ENCODE assay signal across 10 mouse cellular contexts in the genomic region with DNA sequence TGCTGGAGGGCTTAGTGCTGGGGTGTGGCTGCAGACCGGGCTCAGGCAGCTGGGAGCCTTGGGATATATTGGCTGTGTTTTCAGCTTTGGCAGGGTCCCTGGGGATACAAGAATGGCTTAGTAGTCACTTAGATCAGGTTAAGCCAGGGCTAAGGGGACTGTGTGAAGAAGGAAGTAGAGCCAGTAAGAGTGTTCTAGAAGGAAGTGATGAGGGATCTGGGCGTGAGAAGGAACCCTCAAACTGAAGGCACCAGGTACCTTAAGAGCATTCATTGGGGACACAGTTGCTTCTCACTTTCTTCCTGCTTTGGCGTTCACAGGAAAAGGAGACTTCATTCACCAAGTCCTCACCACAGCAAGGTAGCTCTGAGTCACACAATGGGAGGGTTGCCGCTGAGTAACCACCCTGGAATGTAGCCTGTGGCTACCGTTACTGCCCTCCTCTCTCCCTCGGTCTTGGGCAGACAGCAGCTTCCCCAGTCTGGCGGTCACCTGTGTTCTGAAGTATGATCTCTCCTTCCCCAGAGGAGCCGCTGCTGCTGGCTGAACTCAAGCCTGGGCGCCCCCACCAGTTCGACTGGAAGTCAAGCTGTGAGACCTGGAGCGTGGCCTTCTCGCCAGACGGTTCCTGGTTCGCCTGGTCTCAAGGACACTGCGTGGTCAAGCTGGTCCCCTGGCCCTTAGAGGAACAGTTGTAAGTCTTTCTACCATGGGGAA. TPM values are rescaled to one million over a fixed set of nuclear protein-coding genes. Genes with fewer than 3 reads are reported as not detected.
DNase-seq lines count a peak whose midpoint lies in the region; ATAC-seq lines count a peak whose summit lies in the region.
"Had no signal": no experiment of that assay in that cellular context is flagged by ENCODE, and none has a peak within 500 bp of the region (broad histone marks: within the 10 kb centered on the region; RNA-seq: fewer than 3 reads in every experiment).

No protein-coding gene starts in this region.

- 54% methylated on average over 15 of the region's 15 CpGs for WGBS in forebrain, embryonic 10.5 days
- WGBS in forebrain, embryonic 16.5 days: 61% methylated on average over 15 of the region's 15 CpGs
- 41% methylated on average over 15 of the region's 15 CpGs for WGBS in intestine, embryonic 16.5 days
- WGBS in hindbrain, embryonic 12.5 days: 56% methylated on average over 15 of the region's 15 CpGs

- H3K4me3 ChIP-seq in forebrain, embryonic 10.5 days: no peak overlapping the region
- no peak overlapping the region for H3K4me3 ChIP-seq in forebrain, embryonic 16.5 days (replicated peaks; ENCODE audit: low read length)
- peak overlapping the region; percentile 25 for H3K4me3 ChIP-seq in intestine, embryonic 16.5 days (ENCODE audit: low read length)
- H3K4me3 ChIP-seq in megakaryocyte, embryonic 14.5 days (replicated peaks): peak overlapping the region; percentile 11
- H3K4me3 ChIP-seq in hindbrain, embryonic 12.5 days: no peak overlapping the region
- H3K4me3 ChIP-seq: neural tube, embryonic 13.5 days had no signal

- H3K9me3 ChIP-seq in forebrain, embryonic 10.5 days: no peaks in the 10 kb centered on the region
- no peaks in the 10 kb centered on the region for H3K9me3 ChIP-seq in forebrain, embryonic 16.5 days (ENCODE audit: control insufficient read depth, low read length)
- H3K9me3 ChIP-seq in intestine, embryonic 16.5 days (ENCODE audit: control insufficient read depth, low read length): no peaks in the 10 kb centered on the region
- H3K9me3 ChIP-seq in megakaryocyte, embryonic 14.5 days: no peaks in the 10 kb centered on the region
- no peaks in the 10 kb centered on the region for H3K9me3 ChIP-seq in hindbrain, embryonic 12.5 days (replicated peaks)
- H3K9me3 ChIP-seq: G1E; neural tube, embryonic 13.5 days had no signal

- peak overlapping the region; percentile 6; the same call in 1 of the 2 replicates for H3K27ac ChIP-seq in forebrain, embryonic 10.5 days
- no peak overlapping the region for H3K27ac ChIP-seq in forebrain, embryonic 16.5 days (ENCODE audit: low read length)
- peak overlapping the region; percentile 96 for H3K27ac ChIP-seq in intestine, embryonic 16.5 days (ENCODE audit: low read length)
- H3K27ac ChIP-seq in hindbrain, embryonic 12.5 days: no peak overlapping the region
- H3K27ac ChIP-seq: neural tube, embryonic 13.5 days had no signal

- peaks cover 62% of the 10 kb centered on the region for H3K4me1 ChIP-seq in forebrain, embryonic 10.5 days
- peaks cover 27% of the 10 kb centered on the region for H3K4me1 ChIP-seq in forebrain, embryonic 16.5 days (replicated peaks; ENCODE audit: control insufficient read depth, insufficient read depth, low read length)
- H3K4me1 ChIP-seq in intestine, embryonic 16.5 days (ENCODE audit: control insufficient read depth, insufficient read depth, low read length): peaks cover 47% of the 10 kb centered on the region
- peaks cover 51% of the 10 kb centered on the region for H3K4me1 ChIP-seq in megakaryocyte, embryonic 14.5 days
- H3K4me1 ChIP-seq in hindbrain, embryonic 12.5 days: peaks cover 35% of the 10 kb centered on the region

- DNase-seq in forebrain, embryonic 10.5 days (ENCODE audit: extremely low spot score, low spot score): no peak
- DNase-seq in adrenal gland, adult 8-10 months: peak; percentile 67
- DNase-seq in natural killer cell, adult 2 months (ENCODE audit: low spot score in 2 of 2): no peak
- no peak for DNase-seq in layer of hippocampus, adult 9-11 months

- no peak overlapping the region for H3K4me2 ChIP-seq in forebrain, embryonic 16.5 days (ENCODE audit: low read length)
- peak overlapping the region; percentile 45 for H3K4me2 ChIP-seq in intestine, embryonic 16.5 days (ENCODE audit: low read depth, low read length)
- H3K4me2 ChIP-seq in hindbrain, embryonic 12.5 days (replicated peaks): no peak overlapping the region
- H3K4me2 ChIP-seq: neural tube, embryonic 13.5 days had no signal

- no peak for ATAC-seq in forebrain, embryonic 16.5 days
- 0 out of 2 replicates have a peak, but pooled peaks have one; percentile 6 for ATAC-seq in intestine, embryonic 16.5 days
- no peak for ATAC-seq in hindbrain, embryonic 12.5 days (ENCODE audit: low FRiP score)

- H3K27me3 ChIP-seq in forebrain, embryonic 10.5 days (ENCODE audit: poor library complexity, severe bottlenecking): no peaks in the 10 kb centered on the region
- no peaks in the 10 kb centered on the region for H3K27me3 ChIP-seq in forebrain, embryonic 16.5 days (replicated peaks; ENCODE audit: control insufficient read depth, insufficient read depth, low read length)
- no peaks in the 10 kb centered on the region for H3K27me3 ChIP-seq in intestine, embryonic 16.5 days (replicated peaks; ENCODE audit: control insufficient read depth, insufficient read depth, low read length)
- no peaks in the 10 kb centered on the region for H3K27me3 ChIP-seq in megakaryocyte, embryonic 14.5 days (replicated peaks)
- H3K27me3 ChIP-seq in hindbrain, embryonic 12.5 days: no peaks in the 10 kb centered on the region
- H3K27me3 ChIP-seq: neural tube, embryonic 13.5 days had no signal

- H3K36me3 ChIP-seq in forebrain, embryonic 10.5 days (replicated peaks): peaks cover 44% of the 10 kb centered on the region
- H3K36me3 ChIP-seq in forebrain, embryonic 16.5 days (ENCODE audit: control insufficient read depth, insufficient read depth): peaks cover 5% of the 10 kb centered on the region; the same call in 1 of the 2 replicates
- H3K36me3 ChIP-seq in intestine, embryonic 16.5 days (ENCODE audit: control insufficient read depth, insufficient read depth, low read length): no peaks in the 10 kb centered on the region
- peaks cover 49% of the 10 kb centered on the region for H3K36me3 ChIP-seq in megakaryocyte, embryonic 14.5 days (replicated peaks; ENCODE audit: low read length)
- H3K36me3 ChIP-seq in hindbrain, embryonic 12.5 days: peaks cover 48% of the 10 kb centered on the region

- H3K9ac ChIP-seq in forebrain, embryonic 16.5 days (replicated peaks; ENCODE audit: low read depth, low read length): no peak overlapping the region
- H3K9ac ChIP-seq in intestine, embryonic 16.5 days (ENCODE audit: low read depth, low read length): peak overlapping the region; percentile 62
- no peak overlapping the region for H3K9ac ChIP-seq in hindbrain, embryonic 12.5 days
- H3K9ac ChIP-seq: neural tube, embryonic 13.5 days had no signal

RNA-seq across cellular contexts. Expression of gene Wsb2, which starts 6.1 kb away (rescaled TPM):
- 45.4 and 46.7 TPM in 2 replicates for polyA plus RNA-seq in forebrain, embryonic 10.5 days (2016; fragmentation: Nextera tagmentation; extraction: Ambion mirVana)
- 216 and 227 TPM in 2 replicates for polyA plus RNA-seq in forebrain, embryonic 16.5 days (2015; fragmentation: Nextera tagmentation; extraction: Ambion mirVana)
- total RNA-seq in adrenal gland, adult 8-10 months (2022): 100 to 1,000 TPM; 138 to 152 (median 146) TPM
- 43.9 and 63.3 TPM in 2 replicates for polyA plus RNA-seq in intestine, embryonic 16.5 days (2015; fragmentation: Nextera tagmentation; extraction: Ambion mirVana)
- polyA plus RNA-seq in megakaryocyte, embryonic 14.5 days (2012; ENCODE audit: insufficient read depth, low replicate concordance): 7.5 and 29.6 TPM in 2 replicates
- 127 and 132 TPM in 2 replicates for polyA plus RNA-seq in hindbrain, embryonic 12.5 days (2016; fragmentation: Nextera tagmentation; extraction: Ambion mirVana)

RNA-seq across cellular contexts. Expression of gene Rfc5, which starts 25.6 kb away (rescaled TPM):
- 155 TPM in 2 replicates for polyA plus RNA-seq in forebrain, embryonic 10.5 days (2016; fragmentation: Nextera tagmentation; extraction: Ambion mirVana)
- 40.7 and 53.5 TPM in 2 replicates for polyA plus RNA-seq in forebrain, embryonic 16.5 days (2015; fragmentation: Nextera tagmentation; extraction: Ambion mirVana)
- 10 to 100 TPM in 2 of 4 experiments, 1 to 10 TPM in 2; 8.8 to 12.1 (median 9.8) TPM for total RNA-seq in adrenal gland, adult 8-10 months (2022)
- 99.9 and 101 TPM in 2 replicates for polyA plus RNA-seq in intestine, embryonic 16.5 days (2015; fragmentation: Nextera tagmentation; extraction: Ambion mirVana)
- polyA plus RNA-seq in megakaryocyte, embryonic 14.5 days (2012; ENCODE audit: insufficient read depth, low replicate concordance): 23.5 and 42.8 TPM in 2 replicates
- 55.3 and 62.2 TPM in 2 replicates for polyA plus RNA-seq in hindbrain, embryonic 12.5 days (2016; fragmentation: Nextera tagmentation; extraction: Ambion mirVana)

RNA-seq across cellular contexts. Expression of gene Vsig10, which starts 44.3 kb away (rescaled TPM):
- 3.4 and 4.3 TPM in 2 replicates for polyA plus RNA-seq in forebrain, embryonic 10.5 days (2016; fragmentation: Nextera tagmentation; extraction: Ambion mirVana)
- polyA plus RNA-seq in forebrain, embryonic 16.5 days (2015; fragmentation: Nextera tagmentation; extraction: Ambion mirVana): 1.5 and 2.1 TPM in 2 replicates
- total RNA-seq in adrenal gland, adult 8-10 months (2022): 10 to 100 TPM; 22.2 to 64.9 (median 42.7) TPM
- polyA plus RNA-seq in intestine, embryonic 16.5 days (2015; fragmentation: Nextera tagmentation; extraction: Ambion mirVana): 15.4 and 18.6 TPM in 2 replicates
- 0.23 TPM in 1 of 2 replicates, not detected in the other for polyA plus RNA-seq in megakaryocyte, embryonic 14.5 days (2012; ENCODE audit: insufficient read depth, low replicate concordance)
- 3.7 and 4.1 TPM in 2 replicates for polyA plus RNA-seq in hindbrain, embryonic 12.5 days (2016; fragmentation: Nextera tagmentation; extraction: Ambion mirVana)

RNA-seq across cellular contexts. Expression of gene Ksr2, which starts 50.6 kb away (rescaled TPM):
- 0.26 and 0.40 TPM in 2 replicates for polyA plus RNA-seq in forebrain, embryonic 10.5 days (2016; fragmentation: Nextera tagmentation; extraction: Ambion mirVana)
- polyA plus RNA-seq in forebrain, embryonic 16.5 days (2015; fragmentation: Nextera tagmentation; extraction: Ambion mirVana): 4.3 and 7.5 TPM in 2 replicates
- total RNA-seq in adrenal gland, adult 8-10 months (2022): 1 to 10 TPM; 5.9 to 9.6 (median 6.8) TPM
- 0.20 and 0.28 TPM in 2 replicates for polyA plus RNA-seq in intestine, embryonic 16.5 days (2015; fragmentation: Nextera tagmentation; extraction: Ambion mirVana)
- 0.03 and 0.12 TPM in 2 replicates for polyA plus RNA-seq in megakaryocyte, embryonic 14.5 days (2012; ENCODE audit: insufficient read depth, low replicate concordance)
- polyA plus RNA-seq in hindbrain, embryonic 12.5 days (2016; fragmentation: Nextera tagmentation; extraction: Ambion mirVana): 3.9 and 4.4 TPM in 2 replicates
- polyA plus RNA-seq: G1E had no signal

Comparison
In these comparisons a context has a peak if more than half of its experiments do, and no peak if none do; other contexts are left out.
1. H3K27ac ChIP-seq: peak in forebrain, embryonic 10.5 days (single experiment) and intestine, embryonic 16.5 days (single experiment); none in forebrain, embryonic 16.5 days (single experiment) and hindbrain, embryonic 12.5 days (single experiment).
2. H3K4me3 ChIP-seq: peak in intestine, embryonic 16.5 days (single experiment) and megakaryocyte, embryonic 14.5 days (single experiment); none in forebrain, embryonic 10.5 days (single experiment), forebrain, embryonic 16.5 days (single experiment) and hindbrain, embryonic 12.5 days (single experiment).